Mouse (Mus musculus) T-helper 17 cell (primary cell): ENCODE measurements around the gene Gimd1.

Source experiments
- in situ Hi-C, 2 experiments: fragments of 300-600 bp; cut with MboI, MseI; formaldehyde crosslinking; loops; 1 replicate in 1 of 2; 2 replicates in 1 of 2; pipeline ENCODE4 v1.15.1; 2025; ENCODE audit warnings: high pct_unique_total_duplicates in 2 of 2

The Gimd1 gene

GRCm38 (mm10) chr3:132629601-132630239, at the start of gene Gimd1:
Gene Gimd1 (plus strand): TSS chr3:132629820.
- in situ Hi-C loops, result no loop called here

GRCm38 (mm10) chr3:132581198-132581597, 48.4 kb upstream of the Gimd1 start:
- in situ Hi-C loops, result no loop called here

- in situ Hi-C loops, result no loop called here
Measured at GRCm38 (mm10) chr3:132582339-132582738, 47.3 kb upstream of the Gimd1 start.

- in situ Hi-C loops, result no loop called here
Measured at GRCm38 (mm10) chr3:132585122-132585972, 44.3 kb upstream of the Gimd1 start.

GRCm38 (mm10) chr3:132588146-132588545, 41.5 kb upstream of the Gimd1 start:
- in situ Hi-C loops, result no loop called here

- in situ Hi-C loops, result no loop called here
Measured at GRCm38 (mm10) chr3:132590010-132590409, 39.6 kb upstream of the Gimd1 start.

GRCm38 (mm10) chr3:132590604-132591003, 39.0 kb upstream of the Gimd1 start:
- in situ Hi-C loops, result no loop called here

GRCm38 (mm10) chr3:132628741-132629140, 879 bp upstream of the Gimd1 start:
- in situ Hi-C loops, result no loop called here

- in situ Hi-C loops, result no loop called here
Measured at GRCm38 (mm10) chr3:132633261-132633660, 3.6 kb downstream of the Gimd1 start.

- in situ Hi-C loops, result no loop called here
Measured at GRCm38 (mm10) chr3:132637080-132637479, 7.5 kb downstream of the Gimd1 start.

- in situ Hi-C loops, result no loop called here
Measured at GRCm38 (mm10) chr3:132644071-132644470, 14.5 kb downstream of the Gimd1 start.

- in situ Hi-C loops, result no loop called here
Measured at GRCm38 (mm10) chr3:132646814-132647213, 17.2 kb downstream of the Gimd1 start.

GRCm38 (mm10) chr3:132649368-132649767, 19.7 kb downstream of the Gimd1 start:
- in situ Hi-C loops, result no loop called here

GRCm38 (mm10) chr3:132650191-132650590, 20.6 kb downstream of the Gimd1 start:
- in situ Hi-C loops, result loop anchor here (25.0 kb wide), 2 partner anchors 1038 to 1313 kb away; no protein-coding TSS in a partner anchor

GRCm38 (mm10) chr3:132651776-132652175, 22.2 kb downstream of the Gimd1 start:
- in situ Hi-C loops, result loop anchor here (25.0 kb wide), 2 partner anchors 1039 to 1314 kb away; no protein-coding TSS in a partner anchor

- in situ Hi-C loops, result loop anchor here (25.0 kb wide), 2 partner anchors 1042 to 1317 kb away; no protein-coding TSS in a partner anchor
Measured at GRCm38 (mm10) chr3:132653959-132654358, 24.3 kb downstream of the Gimd1 start.

- in situ Hi-C loops, result loop anchor here (25.0 kb wide), 2 partner anchors 1044 to 1319 kb away; no protein-coding TSS in a partner anchor
Measured at GRCm38 (mm10) chr3:132655955-132656354, 26.3 kb downstream of the Gimd1 start.

- in situ Hi-C loops, result loop anchor here in 1 of 2 experiments (25.0 kb wide), 1 partner anchor 1115 kb away; the partner anchor contains the start of gene Papss1
Measured at GRCm38 (mm10) chr3:132677494-132677893, 47.9 kb downstream of the Gimd1 start.

GRCm38 (mm10) chr3:132683447-132684230, 54.0 kb downstream of the Gimd1 start, which contains the start of gene Tbck:
Gene Tbck (plus strand): TSS chr3:132684144.
- in situ Hi-C loops, result loop anchor here in 1 of 2 experiments (25.0 kb wide), 1 partner anchor 1121 kb away; the partner anchor contains the start of gene Papss1

- in situ Hi-C loops, result loop anchor here in 1 of 2 experiments (25.0 kb wide), 1 partner anchor 1122 kb away; the partner anchor contains the start of gene Papss1
Measured at GRCm38 (mm10) chr3:132684231-132684928, 54.8 kb downstream of the Gimd1 start, which contains the start of gene Aimp1. Gene Aimp1 (minus strand): TSS chr3:132684370.
